Mouse (Mus musculus) limb, embryonic 14.5 days (tissue): ENCODE measurements around the gene Gm49661. TPM values are rescaled to one million over a fixed set of nuclear protein-coding genes. Genes with fewer than 3 reads are reported as not detected.

Source experiments
- ATAC-seq: fragments of 200-750 bp; cut with Nextera tagmentation; 2 replicates; pipeline ENCODE4 v1.8.0; 2017; ENCODE audit warnings: low read depth, moderate number of reproducible peaks, moderate TSS enrichment; ENCODE audit not compliant: low FRiP score
- DNase-seq: peaks from one replicate; pipeline ENCODE4 v3.0.0-alpha.2; 2015; ENCODE audit warnings: low spot score
- H3K27ac ChIP-seq: fragments of 300-500 bp; sonication (generic); replicated peaks from 2 replicates; pipeline ENCODE4 v1.5.1; 2014; ENCODE audit warnings: low read depth, mild to moderate bottlenecking, low read length, moderate library complexity, mixed read lengths
- H3K27me3 ChIP-seq: fragments of 300-500 bp; sonication (generic); 2 replicates; pipeline ENCODE4 v1.6.1; 2014; ENCODE audit warnings: low read length, mixed read lengths; ENCODE audit not compliant: control insufficient read depth, insufficient read depth
- H3K36me3 ChIP-seq: fragments of 300-500 bp; sonication (generic); 2 replicates; pipeline ENCODE4 v1.6.1; 2014; ENCODE audit warnings: mild to moderate bottlenecking, low read length, moderate library complexity, mixed read lengths; ENCODE audit not compliant: control insufficient read depth, insufficient read depth
- H3K4me1 ChIP-seq: fragments of 300-500 bp; sonication (generic); 2 replicates; pipeline ENCODE4 v1.6.1; 2014; ENCODE audit warnings: antibody characterized with exemption, low read length, mixed read lengths; ENCODE audit not compliant: control insufficient read depth, insufficient read depth
- H3K4me2 ChIP-seq: fragments of 300-500 bp; sonication (generic); replicated peaks from 2 replicates; pipeline ENCODE4 v1.6.1; 2014; ENCODE audit warnings: low read depth, mild to moderate bottlenecking, low read length, moderate library complexity; ENCODE audit not compliant: severe bottlenecking
- H3K4me3 ChIP-seq: fragments of 300-500 bp; sonication (generic); replicated peaks from 2 replicates; pipeline ENCODE4 v1.5.1; 2014; ENCODE audit warnings: low read length
- H3K9ac ChIP-seq: fragments of 300-500 bp; sonication (generic); 2 replicates; pipeline ENCODE4 v1.6.1; 2014; ENCODE audit warnings: mild to moderate bottlenecking, low read depth, low read length, moderate library complexity; ENCODE audit not compliant: severe bottlenecking
- H3K9me3 ChIP-seq: fragments of 300-500 bp; sonication (generic); 2 replicates; pipeline ENCODE4 v1.6.1; 2016; ENCODE audit warnings: low read length; ENCODE audit not compliant: control insufficient read depth
- POLR2A ChIP-seq: fragments of 200-500 bp; IDR thresholded peaks from 2 replicates; pipeline ENCODE4 v1.8.0; 2012; ENCODE audit warnings: inconsistent platforms, mild to moderate bottlenecking, moderate library complexity, borderline replicate concordance; ENCODE audit not compliant: insufficient read depth, insufficient read length; ENCODE audit errors: extremely low read depth
- WGBS: fragments of 180-500 bp; shearing (Covaris S2); extraction: QIAGEN DNeasy Blood & Tissue Kit; methylation state at CpG from one replicate; pipeline ENCODE4 v1.1.7; 2014; 5-methylcytosine and 5-hydroxymethylcytosine counted together
- polyA plus RNA-seq, 2 experiments: library from polyadenylated mRNA; depleted of rRNA in 1 of 2; stranded (reverse) in 1 of 2; unstranded in 1 of 2; fragments of >200 nt; fragmentation: Nextera tagmentation in 1 of 2; extraction: Ambion mirVana in 1 of 2; gene quantifications; 2 replicates each; pipeline versions ENCODE4 v1.2.1 to v1.2.3; 2012 to 2014

Gm49661 gene
- polyA plus RNA-seq, 2 experiments = not detected

DNA sequence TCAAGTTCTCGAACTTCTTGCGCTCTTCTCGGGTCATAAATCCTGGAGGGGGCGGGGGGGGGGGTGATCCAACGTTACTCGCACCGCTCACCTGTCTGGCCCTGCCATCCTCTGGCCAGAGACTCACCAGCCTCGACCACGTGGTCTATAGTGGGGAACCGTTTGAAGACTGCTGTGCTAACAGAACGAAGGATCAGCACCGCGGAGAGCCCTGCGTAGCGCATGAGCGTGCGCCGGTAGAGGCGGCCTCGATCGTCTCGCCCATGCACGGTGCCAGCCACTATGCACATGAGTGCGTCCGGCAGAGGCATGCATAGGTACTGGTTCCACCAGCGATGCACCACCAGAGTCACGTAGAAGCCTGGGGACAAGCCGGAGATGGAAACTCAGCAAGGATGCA lies 42.0 kb upstream of the Gm49661 start:
- DNase-seq = no peak
- ATAC-seq = no peak
- Histone ChIP-seq H3K9ac (no peak overlapping the region), H3K4me3 (no peak overlapping the region), H3K27me3 (peaks cover 43% of the 10 kb centered on the region), H3K27ac (no peak overlapping the region), H3K36me3 (no peaks in the 10 kb centered on the region), H3K9me3 (no peaks in the 10 kb centered on the region), H3K4me2 (no peak overlapping the region), H3K4me1 (no peaks in the 10 kb centered on the region)
- no peak for TF ChIP-seq POLR2A
- WGBS = 17% methylated on average over 28 of the region's 28 CpGs

DNA sequence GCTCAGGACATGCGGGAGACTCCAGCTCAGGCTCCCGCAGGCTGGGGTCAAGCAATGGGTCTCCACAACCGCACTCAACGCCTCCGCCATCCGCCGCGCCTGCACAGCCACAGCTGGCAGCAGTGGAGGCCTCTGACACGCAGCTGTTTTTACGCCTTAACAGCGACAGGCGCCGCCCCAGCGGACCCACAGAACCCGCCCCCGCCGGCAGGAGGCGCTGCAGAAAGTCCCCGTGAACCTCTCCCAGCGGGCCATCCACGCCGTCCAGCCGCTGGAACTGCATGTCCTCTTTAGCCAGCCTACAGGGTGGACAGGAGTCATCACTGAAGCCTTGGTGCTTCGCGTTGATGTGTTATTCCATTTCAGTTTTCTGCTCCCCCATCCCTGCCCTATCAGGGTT lies 38.5 kb upstream of the Gm49661 start:
- TF ChIP-seq POLR2A = no peak
- Histone ChIP-seq H3K27me3 (peaks cover 29% of the 10 kb centered on the region), H3K4me3 (no peak overlapping the region), H3K4me1 (no peaks in the 10 kb centered on the region), H3K9me3 (no peaks in the 10 kb centered on the region), H3K36me3 (no peaks in the 10 kb centered on the region; the same call in 1 of the 2 replicates), H3K9ac (no peak overlapping the region), H3K27ac (no peak overlapping the region), H3K4me2 (no peak overlapping the region)
- WGBS = 23% methylated on average over 15 of the region's 25 CpGs
- no peak for ATAC-seq
- DNase-seq = no peak

DNA sequence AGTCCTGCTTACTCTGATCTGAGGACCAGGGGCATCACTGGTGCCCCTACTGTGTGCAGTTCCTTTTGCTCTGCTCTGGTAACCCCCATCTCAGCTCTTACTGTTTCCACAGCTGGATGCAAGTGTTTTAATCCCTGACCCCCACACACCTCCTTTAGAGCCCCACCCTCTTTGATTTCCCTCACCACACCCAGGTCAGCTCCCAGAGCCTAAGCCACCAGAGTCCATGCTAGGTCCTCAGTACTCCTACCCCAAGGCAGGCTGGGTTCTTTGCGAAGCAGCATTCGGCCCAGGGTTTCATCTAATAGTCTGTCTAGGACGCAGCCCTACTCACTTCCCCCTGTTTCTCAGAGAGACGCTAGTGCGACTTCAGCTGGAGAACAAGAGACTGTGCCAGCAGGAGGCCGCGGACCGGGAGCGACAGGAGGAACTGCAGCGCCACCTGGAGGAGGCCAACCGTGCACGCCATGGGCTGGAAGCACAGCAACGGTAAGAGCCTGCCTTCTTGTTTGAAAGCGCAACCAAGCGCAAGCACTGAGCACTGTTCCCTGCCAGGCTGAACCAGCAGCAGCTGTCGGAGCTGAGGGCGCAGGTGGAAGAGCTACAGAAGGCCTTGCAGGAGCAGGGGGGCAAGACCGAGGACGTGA lies 28.5 kb upstream of the Gm49661 start:
- DNase-seq (peak; percentile 80), ATAC-seq (peak; percentile 48; the same call in 1 of the 2 replicates)
- H3K36me3 ChIP-seq = peaks cover 6% of the 10 kb centered on the region; the same call in 1 of the 2 replicates
- no peak overlapping the region for H3K9ac ChIP-seq
- H3K4me2 ChIP-seq = 0 out of 2 replicates have a peak overlapping the region, but pooled peaks have one; percentile 6
- 10% methylated on average over 19 of the region's 19 CpGs for WGBS
- 0 out of 2 replicates have a peak, but pooled peaks have one; percentile 15 for TF ChIP-seq POLR2A
- no peak overlapping the region for H3K4me3 ChIP-seq
- H3K4me1 ChIP-seq = no peaks in the 10 kb centered on the region; the same call in 1 of the 2 replicates
- no peak overlapping the region for H3K27ac ChIP-seq
- H3K9me3 ChIP-seq = no peaks in the 10 kb centered on the region
- H3K27me3 ChIP-seq = no peaks in the 10 kb centered on the region

DNA sequence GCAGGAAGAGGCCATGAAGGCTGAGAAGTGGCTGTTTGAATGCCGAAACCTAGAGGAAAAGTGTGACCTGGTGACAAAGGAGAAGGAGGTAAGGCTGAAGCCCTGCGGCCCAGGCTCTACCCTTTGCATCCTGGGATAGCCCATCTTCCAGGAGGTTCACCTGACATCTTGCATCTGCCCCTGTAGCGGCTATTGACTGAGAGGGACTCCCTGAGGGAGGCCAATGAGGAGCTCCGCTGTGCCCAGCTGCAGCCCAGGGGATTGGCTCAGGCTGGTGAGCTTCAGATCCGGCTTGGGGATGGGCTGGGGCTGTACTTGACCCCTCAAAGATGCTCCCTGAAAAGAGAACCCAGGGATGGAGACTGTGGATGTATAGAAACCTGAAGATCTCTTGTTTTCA lies 27.7 kb upstream of the Gm49661 start:
- no peak overlapping the region for H3K9ac ChIP-seq
- no peak overlapping the region for H3K4me3 ChIP-seq
- TF ChIP-seq POLR2A = no peak
- no peak overlapping the region for H3K4me2 ChIP-seq
- no peak overlapping the region for H3K27ac ChIP-seq
- no peaks in the 10 kb centered on the region; the same call in 1 of the 2 replicates for H3K4me1 ChIP-seq
- H3K36me3 ChIP-seq = 0 out of 2 replicates have a peak, but pooled peaks cover 6% of the 10 kb centered on the region
- H3K27me3 ChIP-seq = no peaks in the 10 kb centered on the region
- ATAC-seq (no peak), DNase-seq (no peak)
- WGBS = 77% methylated on average over 5 of the region's 5 CpGs
- H3K9me3 ChIP-seq = no peaks in the 10 kb centered on the region

DNA sequence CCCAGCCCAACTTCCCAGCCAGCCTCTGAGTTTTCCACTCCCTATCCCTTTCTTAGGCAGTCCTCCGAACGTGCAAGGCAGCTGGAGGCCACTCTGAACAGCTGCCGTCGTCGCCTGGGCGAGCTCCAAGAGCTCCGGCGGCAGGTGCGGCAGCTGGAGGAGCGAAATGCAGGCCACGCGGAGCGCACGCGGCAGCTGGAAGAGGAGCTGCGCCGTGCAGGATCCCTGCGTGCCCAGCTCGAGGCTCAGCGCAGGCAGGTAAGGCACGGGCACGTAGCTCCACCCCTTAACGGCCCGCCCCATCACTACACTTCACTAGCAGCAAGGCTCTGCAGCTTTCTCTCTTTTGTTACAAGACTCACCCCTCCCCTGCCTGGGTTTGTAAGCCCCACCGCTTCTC lies 26.4 kb upstream of the Gm49661 start:
- Histone ChIP-seq H3K27ac (no peak overlapping the region), H3K36me3 (0 out of 2 replicates have a peak, but pooled peaks cover 6% of the 10 kb centered on the region), H3K9ac (no peak overlapping the region), H3K4me3 (no peak overlapping the region), H3K4me1 (peaks cover 4% of the 10 kb centered on the region), H3K4me2 (no peak overlapping the region), H3K9me3 (no peaks in the 10 kb centered on the region), H3K27me3 (no peaks in the 10 kb centered on the region)
- peak; percentile 61 for ATAC-seq
- WGBS = 17% methylated on average over 24 of the region's 25 CpGs
- TF ChIP-seq POLR2A = no peak
- peak; percentile 50 for DNase-seq

DNA sequence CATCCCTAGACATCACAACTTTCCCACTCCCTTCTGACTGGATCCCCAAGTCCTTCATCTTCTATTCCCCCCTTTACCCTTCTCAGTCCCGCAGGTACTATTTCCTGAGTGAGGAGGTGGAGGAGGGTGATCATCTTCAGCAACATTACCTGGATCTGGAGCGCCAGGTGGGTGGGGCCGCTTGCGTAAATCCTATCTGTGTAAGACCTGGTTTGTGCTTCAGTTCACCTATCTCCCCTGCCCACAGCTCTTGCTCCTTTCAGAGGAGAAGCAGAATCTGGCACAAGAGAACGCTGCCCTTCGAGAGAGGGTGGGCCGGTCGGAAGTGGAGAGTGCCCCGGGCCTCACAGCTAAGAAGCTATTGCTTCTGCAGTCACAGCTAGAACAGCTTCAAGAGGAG lies 25.1 kb upstream of the Gm49661 start:
- 0 out of 2 replicates have a peak, but pooled peaks cover 6% of the 10 kb centered on the region for H3K36me3 ChIP-seq
- H3K27me3 ChIP-seq = no peaks in the 10 kb centered on the region
- no peak overlapping the region for H3K9ac ChIP-seq
- WGBS = 91% methylated on average over 9 of the region's 9 CpGs
- TF ChIP-seq POLR2A = no peak
- peaks cover 6% of the 10 kb centered on the region for H3K4me1 ChIP-seq
- H3K9me3 ChIP-seq = no peaks in the 10 kb centered on the region
- DNase-seq = no peak
- no peak overlapping the region for H3K4me3 ChIP-seq
- no peak overlapping the region for H3K27ac ChIP-seq
- H3K4me2 ChIP-seq = no peak overlapping the region
- ATAC-seq = no peak
